Mouse (Mus musculus): ENCODE data around the gene Ccdc47.
A peak's percentile ranks its signal among the peaks of the same experiment; 100 is the strongest.

The Ccdc47 gene

GRCm38 (mm10) chr11:106160841-106161721 lies 55.1 kb downstream of the Ccdc47 start, which contains the start of the genes Gm10840 and Limd2:
TSS of gene Gm10840 (plus strand) at chr11:106160850.
TSS of gene Limd2 (minus strand) at chr11:106160860.
- DNase-seq (ENCODE audit: low spot score) = no peak

- peak; percentile 19 for DNase-seq (ENCODE audit: low spot score)
Measured at GRCm38 (mm10) chr11:106159921-106160840, 56.0 kb downstream of the Ccdc47 start.

GRCm38 (mm10) chr11:106159216-106159920 lies 56.8 kb downstream of the Ccdc47 start:
- no peak for DNase-seq (ENCODE audit: low spot score)

- no peak for DNase-seq (ENCODE audit: low spot score)
Measured at GRCm38 (mm10) chr11:106158930-106159215, 57.3 kb downstream of the Ccdc47 start.

DNA sequence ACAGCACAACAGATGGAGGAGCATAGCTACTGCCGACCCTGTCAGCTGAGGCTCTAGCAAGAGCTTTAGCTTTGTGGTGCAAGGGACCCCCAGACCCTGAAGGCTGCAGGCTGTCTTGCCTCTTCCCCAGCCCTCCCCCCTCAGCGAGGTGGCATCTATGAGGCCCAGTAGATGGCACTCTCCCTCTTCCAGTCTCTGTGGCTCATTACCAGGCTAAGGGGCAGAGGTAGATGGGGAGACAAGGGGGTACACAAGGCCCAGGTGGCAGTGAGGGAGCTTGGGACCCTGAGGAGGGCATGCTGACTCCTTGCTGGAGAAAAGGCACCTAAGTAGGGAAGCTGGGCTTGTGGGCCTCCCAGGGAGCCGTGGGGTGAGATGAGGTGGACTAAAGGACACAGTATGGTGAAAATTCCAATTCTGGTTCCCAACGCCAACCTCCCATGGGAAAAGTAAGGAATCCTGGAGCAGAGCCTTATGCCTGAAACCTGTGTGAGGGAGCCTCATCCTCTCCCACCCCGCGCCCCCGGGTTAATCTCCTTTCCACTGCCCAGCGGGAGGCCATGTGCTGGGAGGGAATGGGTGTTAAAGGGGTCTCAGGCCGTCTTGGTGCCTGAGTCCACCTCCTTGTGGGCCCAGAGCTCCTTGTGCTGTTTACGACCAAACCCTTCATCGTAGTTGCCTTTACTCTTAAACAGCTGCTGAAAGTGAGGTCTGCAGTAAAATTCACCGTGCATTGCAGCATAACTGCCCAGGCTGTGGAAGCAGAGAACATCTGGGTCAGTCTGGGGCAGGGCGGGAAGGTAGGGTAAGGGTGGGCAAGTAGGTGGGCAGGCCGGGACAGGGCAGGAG lies 57.8 kb downstream of the Ccdc47 start:
- DNase-seq (ENCODE audit: low spot score) = peak; percentile 72

DNA sequence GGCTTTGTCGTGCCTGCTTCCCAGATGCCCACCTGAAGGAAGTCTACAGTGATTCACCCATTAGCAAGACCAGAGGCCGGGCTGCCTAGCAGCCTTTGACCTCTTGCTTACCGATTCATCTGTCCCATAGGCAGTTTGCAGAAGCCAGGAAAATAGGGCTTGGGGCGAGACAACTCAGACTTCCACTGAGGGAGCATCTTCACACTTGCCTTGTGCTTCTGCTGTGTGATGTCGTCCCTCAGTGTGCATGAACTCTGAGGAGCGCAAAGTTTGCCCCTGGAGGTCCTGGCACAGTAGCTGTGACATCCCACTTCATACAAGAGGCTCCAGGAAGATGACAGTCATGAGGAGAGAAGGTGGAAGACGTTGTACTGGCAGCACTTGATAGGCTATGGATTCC lies 59.0 kb downstream of the Ccdc47 start:
- DNase-seq (ENCODE audit: low spot score) = peak; percentile 54

- DNase-seq (ENCODE audit: low spot score) = no peak
Measured at GRCm38 (mm10) chr11:106156257-106156656, 59.9 kb downstream of the Ccdc47 start.

GRCm38 (mm10) chr11:106155761-106156160 lies 60.4 kb downstream of the Ccdc47 start:
- DNase-seq (ENCODE audit: low spot score) = no peak

DNA sequence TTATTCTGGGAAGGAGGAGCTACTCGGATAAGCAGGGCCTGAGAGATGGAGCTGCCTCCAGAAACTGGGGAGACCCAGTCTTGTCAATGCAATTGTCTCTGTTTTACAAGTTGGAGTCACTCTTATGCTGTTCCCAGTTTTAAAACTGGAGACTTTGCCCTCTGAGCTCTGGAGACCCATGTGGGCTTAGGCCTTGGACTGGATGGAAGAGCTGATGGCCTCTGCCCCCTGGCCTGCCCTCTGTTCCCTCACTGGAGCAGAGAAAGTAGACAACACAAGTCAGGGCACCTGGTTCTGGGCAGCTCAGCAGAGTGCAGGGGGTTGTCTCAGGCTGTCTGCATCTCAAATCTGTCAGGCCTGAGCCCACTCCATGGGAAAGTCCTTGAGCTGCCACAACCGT lies 61.4 kb downstream of the Ccdc47 start:
- DNase-seq (ENCODE audit: low spot score) = no peak

GRCm38 (mm10) chr11:106154091-106154490 lies 62.1 kb downstream of the Ccdc47 start:
- DNase-seq (ENCODE audit: low spot score) = no peak

DNA sequence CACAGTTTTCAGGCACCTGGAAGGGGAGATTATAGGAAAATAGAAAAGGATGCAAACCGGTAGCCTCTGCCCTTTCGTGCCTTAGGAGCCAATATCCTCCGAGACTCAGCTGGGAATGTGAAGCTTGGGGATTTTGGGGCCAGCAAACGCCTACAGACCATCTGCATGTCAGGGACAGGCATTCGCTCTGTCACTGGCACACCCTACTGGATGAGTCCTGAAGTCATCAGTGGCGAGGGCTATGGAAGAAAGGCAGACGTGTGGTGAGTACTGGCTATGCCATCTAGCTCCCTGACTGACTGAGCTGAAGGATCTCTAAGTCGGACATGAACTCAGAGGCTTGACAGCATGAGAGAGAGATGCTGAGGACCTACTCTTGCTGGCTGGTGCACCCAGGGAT lies 64.0 kb downstream of the Ccdc47 start:
- DNase-seq (ENCODE audit: low spot score) = no peak

GRCm38 (mm10) chr11:106151219-106151618 lies 64.9 kb downstream of the Ccdc47 start:
- no peak for DNase-seq (ENCODE audit: low spot score)

Measured in adipocyte (in vitro differentiated cells).